Mouse (Mus musculus): ENCODE results near the gene Maats1.

DNA sequence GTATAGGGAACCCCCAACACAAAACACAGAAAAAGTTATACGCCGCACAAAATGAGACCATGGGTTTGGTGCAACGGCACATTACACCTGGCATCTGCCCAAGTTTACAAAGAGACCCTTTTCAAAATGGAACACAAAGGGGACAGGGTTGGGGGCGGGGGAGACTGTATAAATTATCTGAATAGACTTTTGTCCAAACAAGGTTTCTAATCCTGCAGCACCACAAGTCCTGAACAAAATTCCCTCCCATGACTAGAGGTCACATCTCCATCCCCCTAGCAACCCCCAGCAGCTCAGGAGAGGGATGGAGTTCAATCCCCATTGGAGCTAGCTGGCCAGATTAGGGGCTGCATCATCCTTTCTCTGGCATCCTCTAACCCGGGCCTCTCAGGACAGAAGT, 69.5 kb downstream of the Maats1 start:
- TF ChIP-seq ELF1 (IDR thresholded peaks at IDR 0.05; ENCODE audit: low read depth, low read length): no peak
- TF ChIP-seq POLR2A (IDR thresholded peaks at IDR 0.05; ENCODE audit: control insufficient read depth in 1 of 2, insufficient read depth in 1 of 2, low read depth in 1 of 2, low read length in 2 of 2, poor library complexity in 1 of 2): no peak
- TF ChIP-seq BHLHE40 (IDR thresholded peaks at IDR 0.05; ENCODE audit: borderline replicate concordance, low read depth, low read length): no peak
- TF ChIP-seq CTCF (IDR thresholded peaks at IDR 0.05 in 2 of 3, conservative IDR thresholded peaks at IDR 0.05 in 1 of 3; ENCODE audit: control insufficient read depth in 1 of 3, insufficient read depth in 1 of 3, low read depth in 2 of 3, low read length in 3 of 3, poor library complexity in 1 of 3, severe bottlenecking in 1 of 3): no peak
- TF ChIP-seq MXI1 (IDR thresholded peaks at IDR 0.05; ENCODE audit: low read depth, low read length): no peak

All from MEL (cell line).